In genomic region chr4:111416551-111416950, GRCm38 (mm10) we compare ENCODE assay signal across 12 mouse cellular contexts. TPM values are rescaled to one million over a fixed set of nuclear protein-coding genes. Genes with fewer than 3 reads are reported as not detected.
DNase-seq lines count a peak whose midpoint lies in the region; ATAC-seq and TF ChIP-seq lines count a peak whose summit lies in the region.
"Had no signal": no experiment of that assay in that cellular context is flagged by ENCODE, and none has a peak within 500 bp of the region (broad histone marks: within the 10 kb centered on the region; RNA-seq: fewer than 3 reads in every experiment).

No protein-coding gene starts in this region.

- no peaks in the 10 kb centered on the region for H3K36me3 ChIP-seq in lung, embryonic 16.5 days (ENCODE audit: control insufficient read depth, insufficient read depth, low read length)
- H3K36me3 ChIP-seq in hindbrain, embryonic 11.5 days (ENCODE audit: control insufficient read depth, insufficient read depth, low read length): no peaks in the 10 kb centered on the region
- peaks cover 15% of the 10 kb centered on the region for H3K36me3 ChIP-seq in limb, embryonic 14.5 days (ENCODE audit: control insufficient read depth, insufficient read depth, low read length)
- no peaks in the 10 kb centered on the region for H3K36me3 ChIP-seq in stomach, postnatal 0 days (ENCODE audit: control insufficient read depth, insufficient read depth, low read length)

- 65% methylated on average over 3 of the region's 3 CpGs for WGBS in lung, embryonic 16.5 days
- 84% methylated on average over 3 of the region's 3 CpGs for WGBS in hindbrain, embryonic 11.5 days
- WGBS in limb, embryonic 14.5 days: 44% methylated on average over 3 of the region's 3 CpGs
- WGBS in stomach, postnatal 0 days: 63% methylated on average over 3 of the region's 3 CpGs

- no peaks in the 10 kb centered on the region for H3K27me3 ChIP-seq in lung, embryonic 16.5 days (ENCODE audit: control insufficient read depth, insufficient read depth, low read depth, low read length)
- no peaks in the 10 kb centered on the region for H3K27me3 ChIP-seq in hindbrain, embryonic 11.5 days (ENCODE audit: control insufficient read depth, insufficient read depth, low read length)
- no peaks in the 10 kb centered on the region for H3K27me3 ChIP-seq in limb, embryonic 14.5 days (ENCODE audit: control insufficient read depth, insufficient read depth, low read length)
- H3K27me3 ChIP-seq in stomach, postnatal 0 days (ENCODE audit: control insufficient read depth, insufficient read depth, low read length): no peaks in the 10 kb centered on the region

- no peak overlapping the region for H3K9ac ChIP-seq in lung, embryonic 16.5 days (ENCODE audit: low read length)
- H3K9ac ChIP-seq in hindbrain, embryonic 11.5 days (ENCODE audit: low read depth, low read length): no peak overlapping the region
- H3K9ac ChIP-seq in limb, embryonic 14.5 days (ENCODE audit: low read depth, low read length, severe bottlenecking): no peak overlapping the region
- no peak overlapping the region for H3K9ac ChIP-seq in stomach, postnatal 0 days (ENCODE audit: low read length)

- no peak for ATAC-seq in lung, embryonic 16.5 days (ENCODE audit: low read depth)
- ATAC-seq in hindbrain, embryonic 11.5 days (ENCODE audit: low FRiP score): no peak
- no peak for ATAC-seq in limb, embryonic 14.5 days (ENCODE audit: low FRiP score, low read depth)
- ATAC-seq in stomach, postnatal 0 days (ENCODE audit: low FRiP score, low TSS enrichment): no peak

- no peaks in the 10 kb centered on the region for H3K9me3 ChIP-seq in lung, embryonic 16.5 days (ENCODE audit: control insufficient read depth, low read length)
- no peaks in the 10 kb centered on the region for H3K9me3 ChIP-seq in hindbrain, embryonic 11.5 days (ENCODE audit: control insufficient read depth, low read length)
- no peaks in the 10 kb centered on the region for H3K9me3 ChIP-seq in limb, embryonic 14.5 days (ENCODE audit: control insufficient read depth, low read length)
- H3K9me3 ChIP-seq in stomach, postnatal 0 days (ENCODE audit: control insufficient read depth, low read length): no peaks in the 10 kb centered on the region

- TF ChIP-seq EP300 in stomach, postnatal 0 days (optimal IDR thresholded peaks at IDR 0.05): no peak

- peak overlapping the region; percentile 72; the same call in 1 of the 2 replicates for H3K4me2 ChIP-seq in lung, embryonic 16.5 days (ENCODE audit: low read depth, low read length)
- peak overlapping the region; percentile 47 for H3K4me2 ChIP-seq in hindbrain, embryonic 11.5 days (replicated peaks; ENCODE audit: low read depth, low read length)
- H3K4me2 ChIP-seq in limb, embryonic 14.5 days (replicated peaks; ENCODE audit: low read depth, low read length, severe bottlenecking): peak overlapping the region; percentile 65
- peak overlapping the region; percentile 86 for H3K4me2 ChIP-seq in stomach, postnatal 0 days (replicated peaks; ENCODE audit: low read depth)

- no peak overlapping the region for H3K4me3 ChIP-seq in lung, embryonic 16.5 days (ENCODE audit: low read length)
- H3K4me3 ChIP-seq in hindbrain, embryonic 11.5 days (ENCODE audit: low read depth, low read length): no peak overlapping the region
- peak overlapping the region; percentile 82 for H3K4me3 ChIP-seq in limb, embryonic 14.5 days (replicated peaks; ENCODE audit: low read length)
- 0 out of 2 replicates have a peak overlapping the region, but pooled peaks have one; percentile 0 for H3K4me3 ChIP-seq in stomach, postnatal 0 days (ENCODE audit: low read depth, low read length)

- H3K4me1 ChIP-seq in lung, embryonic 16.5 days (replicated peaks; ENCODE audit: control insufficient read depth, insufficient read depth, low read length): peaks cover 8% of the 10 kb centered on the region; the same call in 1 of the 2 replicates
- H3K4me1 ChIP-seq in hindbrain, embryonic 11.5 days (replicated peaks; ENCODE audit: control insufficient read depth, insufficient read depth, low read length): no peaks in the 10 kb centered on the region
- peaks cover 27% of the 10 kb centered on the region for H3K4me1 ChIP-seq in limb, embryonic 14.5 days (ENCODE audit: control insufficient read depth, insufficient read depth, low read length)
- H3K4me1 ChIP-seq in stomach, postnatal 0 days (replicated peaks; ENCODE audit: control insufficient read depth, insufficient read depth): peaks cover 13% of the 10 kb centered on the region

- TF ChIP-seq CTCF in stomach, postnatal 0 days (IDR thresholded peaks at IDR 0.05; ENCODE audit: low read depth): no peak

- DNase-seq in lung, postnatal 25 days (ENCODE audit: low spot score): no peak
- no peak for DNase-seq in hindbrain, embryonic 11.5 days (ENCODE audit: low spot score)
- no peak for DNase-seq in limb, embryonic 14.5 days (ENCODE audit: low spot score)
- DNase-seq in stomach, postnatal 0 days (ENCODE audit: low spot score): no peak
- DNase-seq in ovary, postnatal 10 days (ENCODE audit: low spot score): no peak
- no peak for DNase-seq in urinary bladder, adult 2 months (ENCODE audit: low spot score)
- DNase-seq: adrenal gland, adult 8-10 months; cerebellum, adult 11 months; heart, postnatal 4 days; lung, postnatal 14 days; spleen, adult 18-20 months had no signal

- no peak overlapping the region for H3K27ac ChIP-seq in lung, embryonic 16.5 days (ENCODE audit: low read length)
- no peak overlapping the region for H3K27ac ChIP-seq in hindbrain, embryonic 11.5 days (ENCODE audit: low read depth, low read length)
- no peak overlapping the region for H3K27ac ChIP-seq in limb, embryonic 14.5 days (replicated peaks; ENCODE audit: low read depth, low read length)
- H3K27ac ChIP-seq in stomach, postnatal 0 days (replicated peaks): no peak overlapping the region

- no peak for TF ChIP-seq POLR2A in limb, embryonic 14.5 days (IDR thresholded peaks at IDR 0.05; ENCODE audit: borderline replicate concordance, extremely low read depth, insufficient read depth, insufficient read length)

RNA-seq across cellular contexts. Expression of gene Bend5, which starts 1.7 kb away (rescaled TPM):
- polyA plus RNA-seq in lung, embryonic 16.5 days (2015; fragmentation: Nextera tagmentation; extraction: Ambion mirVana): 19.6 and 20.9 TPM in 2 replicates
- 48.8 and 51.8 TPM in 2 replicates for polyA plus RNA-seq in hindbrain, embryonic 11.5 days (2014; fragmentation: Nextera tagmentation; extraction: Ambion mirVana)
- polyA plus RNA-seq in limb, embryonic 14.5 days (2012; rRNA removed): 37.7 and 38.2 TPM in 2 replicates
- 58.3 and 70.4 TPM in 2 replicates for polyA plus RNA-seq in limb, embryonic 14.5 days (2014; fragmentation: Nextera tagmentation; extraction: Ambion mirVana)
- polyA plus RNA-seq in stomach, postnatal 0 days (2015; fragmentation: Nextera tagmentation; extraction: Ambion mirVana): 21.7 and 22.7 TPM in 2 replicates
- 16.5 and 16.8 TPM in 2 replicates for polyA plus RNA-seq in urinary bladder, adult 2 months (2012; rRNA removed)

Comparison
In these comparisons a context has a peak if more than half of its experiments do, and no peak if none do; other contexts are left out.
1. H3K4me3 ChIP-seq: peak in limb, embryonic 14.5 days (single experiment) and stomach, postnatal 0 days (single experiment); none in lung, embryonic 16.5 days (single experiment) and hindbrain, embryonic 11.5 days (single experiment).
2. Peak in every context shown above with its lines, with median percentiles within 50 percentile points of each other: H3K4me2 ChIP-seq.